Mouse (Mus musculus) cerebellum, adult 2 months (tissue): ENCODE measurements around the gene Cacna1g.

ENCODE experiments used
- CTCF ChIP-seq: fragments of 200-500 bp; IDR thresholded peaks from 2 replicates; pipeline ENCODE4 v1.5.1; 2011; ENCODE audit warnings: low read depth, mild to moderate bottlenecking, control low read depth, low read length, moderate library complexity, borderline replicate concordance; ENCODE audit not compliant: insufficient read depth
- POLR2A ChIP-seq: fragments of 200-500 bp; IDR thresholded peaks from 2 replicates; pipeline ENCODE4 v1.6.1; 2011; ENCODE audit warnings: low read length, control low read depth, borderline replicate concordance; ENCODE audit not compliant: insufficient read depth

GRCm38 (mm10) chr11:94449886-94450285 is 24.1 kb downstream of the Cacna1g start:
- no peak for TF ChIP-seq CTCF
- no peak for TF ChIP-seq POLR2A
